Comparison of ENCODE assay signal across 30 mouse cellular contexts in genomic region chr13:59690576-59690975, GRCm38 (mm10). TPM values are rescaled to one million over a fixed set of nuclear protein-coding genes. Genes with fewer than 3 reads are reported as not detected.
"Had no signal": no experiment of that assay in that cellular context is flagged by ENCODE, and none has a peak within 500 bp of the region (broad histone marks: within the 10 kb centered on the region; RNA-seq: fewer than 3 reads in every experiment).

No protein-coding gene starts in this region.

- H3K27me3 ChIP-seq: lung, embryonic 15.5 days; neural tube, embryonic 13.5 days had no signal

- H3K4me3 ChIP-seq: layer of hippocampus, adult 2 months; lung, embryonic 15.5 days; midbrain, embryonic 12.5 days; myocyte; neural tube, embryonic 13.5 days had no signal

- H3K9me3 ChIP-seq: lung, embryonic 15.5 days; midbrain, embryonic 12.5 days had no signal

- DNase-seq: kidney, adult 9 months; kidney, postnatal 14 days; kidney, postnatal 4 days; layer of hippocampus, adult 9-11 months; lung, adult 18-20 months; lung, postnatal 14 days; thymus, adult 18-20 months; thymus, postnatal 36 days had no signal

- H3K4me1 ChIP-seq: lung, embryonic 15.5 days; midbrain, embryonic 12.5 days; neural tube, embryonic 13.5 days had no signal

- H3K27ac ChIP-seq: layer of hippocampus, adult 2 months; liver, embryonic 14.5 days; lung, embryonic 15.5 days; macrophage; midbrain, embryonic 12.5 days; neural tube, embryonic 13.5 days had no signal

- H3K36me3 ChIP-seq: lung, embryonic 15.5 days; midbrain, embryonic 12.5 days; neural tube, embryonic 13.5 days had no signal

- H3K9ac ChIP-seq: liver, embryonic 14.5 days; lung, embryonic 15.5 days; midbrain, embryonic 12.5 days; neural tube, embryonic 13.5 days had no signal

- H3K4me2 ChIP-seq: liver, embryonic 11.5 days; lung, embryonic 15.5 days; midbrain, embryonic 12.5 days; neural tube, embryonic 13.5 days had no signal

- ATAC-seq: midbrain, embryonic 16.5 days had no signal

RNA-seq across cellular contexts. Expression of gene 4921517D22Rik, which starts 3.3 kb away (rescaled TPM):
- total RNA-seq: layer of hippocampus, adult 2 months; layer of hippocampus, postnatal 25 days; left cerebral cortex, adult 18-20 months; left cerebral cortex, postnatal 36 days; megakaryocyte, adult 5-6 weeks; monocyte, adult 5-6 weeks had no signal
- polyA plus RNA-seq: kidney, embryonic 16.5 days; limb, embryonic 11.5 days; limb, embryonic 14.5 days; liver, embryonic 11.5 days; liver, embryonic 14.5 days; lung, embryonic 15.5 days; macrophage; midbrain, embryonic 12.5 days; midbrain, embryonic 16.5 days; myocyte; neural tube, embryonic 13.5 days; small intestine, adult 2 months; spleen, adult 2 months; stomach, embryonic 16.5 days; urinary bladder, adult 2 months had no signal

RNA-seq across cellular contexts. Expression of gene Spata31d1a, which starts 19.6 kb away (rescaled TPM):
- total RNA-seq: monocyte, adult 5-6 weeks; neutrophil, adult 5-6 weeks had no signal
- polyA plus RNA-seq: kidney, embryonic 16.5 days; limb, embryonic 11.5 days; liver, embryonic 14.5 days; lung, embryonic 15.5 days; macrophage; myocyte; small intestine, adult 2 months; spleen, adult 2 months; stomach, embryonic 16.5 days; urinary bladder, adult 2 months had no signal

RNA-seq across cellular contexts. Expression of gene Spata31d1b, which starts 21.5 kb away (rescaled TPM):
- total RNA-seq: left cerebral cortex, postnatal 36 days; megakaryocyte, adult 5-6 weeks; neutrophil, adult 5-6 weeks had no signal
- polyA plus RNA-seq: kidney, embryonic 16.5 days; limb, embryonic 11.5 days; liver, embryonic 11.5 days; liver, embryonic 14.5 days; lung, embryonic 15.5 days; macrophage; midbrain, embryonic 12.5 days; midbrain, embryonic 16.5 days; myocyte; neural tube, embryonic 13.5 days; small intestine, adult 2 months; spleen, adult 2 months; stomach, embryonic 16.5 days; urinary bladder, adult 2 months had no signal

RNA-seq across cellular contexts. Expression of gene Spata31d1d, which starts 41.0 kb away (rescaled TPM):
- total RNA-seq: layer of hippocampus, adult 2 months; layer of hippocampus, postnatal 25 days; left cerebral cortex, adult 18-20 months; left cerebral cortex, postnatal 36 days; megakaryocyte, adult 5-6 weeks; monocyte, adult 5-6 weeks; neutrophil, adult 5-6 weeks had no signal
- polyA plus RNA-seq: kidney, embryonic 16.5 days; limb, embryonic 11.5 days; liver, embryonic 11.5 days; lung, embryonic 15.5 days; macrophage; midbrain, embryonic 12.5 days; midbrain, embryonic 16.5 days; myocyte; neural tube, embryonic 13.5 days; small intestine, adult 2 months; spleen, adult 2 months; stomach, embryonic 16.5 days; urinary bladder, adult 2 months had no signal
